Mouse (Mus musculus) stomach, embryonic 14.5 days (tissue): ENCODE results near the gene Ormdl3. TPM values are rescaled to one million over a fixed set of nuclear protein-coding genes. Genes with fewer than 3 reads are reported as not detected.

Experiments
- ATAC-seq: fragments of 200-750 bp; cut with Nextera tagmentation; 2 replicates; pipeline ENCODE4 v1.8.0; 2017; ENCODE audit warnings: low read depth, moderate TSS enrichment; ENCODE audit not compliant: insufficient number of reproducible peaks, insufficient read depth, low FRiP score
- H3K27ac ChIP-seq: fragments of 300-500 bp; sonication (generic); 2 replicates; pipeline ENCODE4 v1.5.1; 2014; ENCODE audit warnings: mild to moderate bottlenecking, low read length, moderate library complexity, mixed read lengths
- H3K27me3 ChIP-seq: fragments of 300-500 bp; sonication (generic); 2 replicates; pipeline ENCODE4 v1.6.1; 2014; ENCODE audit warnings: low read length, control low read depth, mixed read lengths; ENCODE audit not compliant: control insufficient read depth, insufficient read depth
- H3K36me3 ChIP-seq: fragments of 300-500 bp; sonication (generic); 2 replicates; pipeline ENCODE4 v1.6.1; 2014; ENCODE audit warnings: mild to moderate bottlenecking, control low read depth, low read length, moderate library complexity, mixed read lengths; ENCODE audit not compliant: control insufficient read depth, insufficient read depth
- H3K4me1 ChIP-seq: fragments of 300-500 bp; sonication (generic); 2 replicates; pipeline ENCODE4 v1.6.1; 2014; ENCODE audit warnings: low read length, control low read depth, mixed read lengths; ENCODE audit not compliant: control insufficient read depth, insufficient read depth
- H3K4me2 ChIP-seq: fragments of 300-500 bp; sonication (generic); replicated peaks from 2 replicates; pipeline ENCODE4 v1.6.1; 2014; ENCODE audit warnings: low read depth, low read length, control low read depth
- H3K4me3 ChIP-seq: fragments of 300-500 bp; sonication (generic); 2 replicates; pipeline ENCODE4 v1.5.1; 2014; ENCODE audit warnings: low read depth, low read length, control low read depth
- H3K9ac ChIP-seq: fragments of 300-500 bp; sonication (generic); replicated peaks from 2 replicates; pipeline ENCODE4 v1.6.1; 2014; ENCODE audit warnings: low read depth, mild to moderate bottlenecking, control low read depth, low read length, moderate library complexity, mixed read lengths
- H3K9me3 ChIP-seq: fragments of 300-500 bp; sonication (generic); 2 replicates; pipeline ENCODE4 v1.6.1; 2016; ENCODE audit warnings: low read depth, low read length, control low read depth; ENCODE audit not compliant: control insufficient read depth
- WGBS: fragments of 180-500 bp; shearing (Covaris S2); extraction: QIAGEN DNeasy Blood & Tissue Kit; methylation state at CpG from one replicate; pipeline ENCODE4 v1.1.7; 2014; 5-methylcytosine and 5-hydroxymethylcytosine counted together
- polyA plus RNA-seq: library from polyadenylated mRNA; unstranded; fragments of >200 nt; fragmentation: Nextera tagmentation; extraction: Ambion mirVana; gene quantifications from 2 replicates; pipeline ENCODE4 v1.2.1, GENCODE M21; 2014

The Ormdl3 gene
- polyA plus RNA-seq, 1 experiment from 2014 or later = 9.6 TPM

GRCm38 (mm10) chr11:98577776-98578175 lies 9.4 kb downstream of the Ormdl3 start:
- WGBS = 90% methylated on average over 5 of the region's 5 CpGs
- Histone ChIP-seq H3K4me1 (no peaks in the 10 kb centered on the region), H3K4me3 (no peak overlapping the region), H3K27ac (no peak overlapping the region), H3K4me2 (no peak overlapping the region), H3K36me3 (peaks cover 12% of the 10 kb centered on the region), H3K9ac (no peak overlapping the region), H3K9me3 (no peaks in the 10 kb centered on the region), H3K27me3 (no peaks in the 10 kb centered on the region)
- no peak for ATAC-seq

GRCm38 (mm10) chr11:98569461-98569860 lies 17.7 kb downstream of the Ormdl3 start:
- Histone ChIP-seq H3K4me2 (no peak overlapping the region), H3K4me1 (no peaks in the 10 kb centered on the region), H3K27ac (no peak overlapping the region), H3K27me3 (no peaks in the 10 kb centered on the region), H3K36me3 (no peaks in the 10 kb centered on the region), H3K4me3 (no peak overlapping the region), H3K9me3 (no peaks in the 10 kb centered on the region), H3K9ac (no peak overlapping the region)
- no peak for ATAC-seq
- 77% methylated on average over 6 of the region's 6 CpGs for WGBS

GRCm38 (mm10) chr11:98568326-98568725 lies 18.8 kb downstream of the Ormdl3 start:
- H3K4me2 ChIP-seq = no peak overlapping the region
- H3K4me1 ChIP-seq = no peaks in the 10 kb centered on the region
- H3K36me3 ChIP-seq = no peaks in the 10 kb centered on the region
- no peak overlapping the region for H3K27ac ChIP-seq
- H3K4me3 ChIP-seq = no peak overlapping the region
- no peaks in the 10 kb centered on the region for H3K9me3 ChIP-seq
- no peak overlapping the region for H3K9ac ChIP-seq
- WGBS = 87% methylated on average over 8 of the region's 8 CpGs
- ATAC-seq = no peak
- H3K27me3 ChIP-seq = no peaks in the 10 kb centered on the region

- Histone ChIP-seq H3K9ac (no peak overlapping the region), H3K27ac (no peak overlapping the region), H3K4me1 (no peaks in the 10 kb centered on the region), H3K4me2 (no peak overlapping the region), H3K36me3 (no peaks in the 10 kb centered on the region), H3K27me3 (no peaks in the 10 kb centered on the region), H3K9me3 (no peaks in the 10 kb centered on the region), H3K4me3 (no peak overlapping the region)
- 60% methylated on average over 13 of the region's 13 CpGs for WGBS
- no peak for ATAC-seq
Observed at GRCm38 (mm10) chr11:98563921-98564414, 23.2 kb downstream of the Ormdl3 start.

- Histone ChIP-seq H3K9ac (no peak overlapping the region), H3K9me3 (no peaks in the 10 kb centered on the region), H3K36me3 (no peaks in the 10 kb centered on the region), H3K27ac (no peak overlapping the region), H3K27me3 (no peaks in the 10 kb centered on the region), H3K4me1 (no peaks in the 10 kb centered on the region), H3K4me3 (no peak overlapping the region), H3K4me2 (no peak overlapping the region)
- no peak for ATAC-seq
- 74% methylated on average over 3 of the region's 3 CpGs for WGBS
Observed at GRCm38 (mm10) chr11:98563025-98563424, 24.1 kb downstream of the Ormdl3 start.

- no peak overlapping the region for H3K4me3 ChIP-seq
- H3K27me3 ChIP-seq = no peaks in the 10 kb centered on the region
- ATAC-seq = no peak
- 16% methylated on average over 7 of the region's 7 CpGs for WGBS
- H3K36me3 ChIP-seq = no peaks in the 10 kb centered on the region
- H3K9me3 ChIP-seq = no peaks in the 10 kb centered on the region
- no peaks in the 10 kb centered on the region for H3K4me1 ChIP-seq
- H3K27ac ChIP-seq = no peak overlapping the region
- no peak overlapping the region for H3K4me2 ChIP-seq
- H3K9ac ChIP-seq = no peak overlapping the region
Observed at GRCm38 (mm10) chr11:98560942-98561341, 26.2 kb downstream of the Ormdl3 start.

GRCm38 (mm10) chr11:98555124-98555700 lies 32.0 kb downstream of the Ormdl3 start:
- peaks cover 1% of the 10 kb centered on the region; the same call in 1 of the 2 replicates for H3K27me3 ChIP-seq
- H3K4me2 ChIP-seq = no peak overlapping the region
- no peaks in the 10 kb centered on the region for H3K36me3 ChIP-seq
- 69% methylated on average over 12 of the region's 12 CpGs for WGBS
- H3K9me3 ChIP-seq = no peaks in the 10 kb centered on the region
- H3K4me1 ChIP-seq = no peaks in the 10 kb centered on the region
- ATAC-seq = no peak
- H3K27ac ChIP-seq = no peak overlapping the region
- H3K9ac ChIP-seq = no peak overlapping the region
- no peak overlapping the region for H3K4me3 ChIP-seq

- no peak for ATAC-seq
- Histone ChIP-seq H3K9ac (no peak overlapping the region), H3K36me3 (no peaks in the 10 kb centered on the region), H3K4me1 (no peaks in the 10 kb centered on the region), H3K4me3 (no peak overlapping the region), H3K27ac (no peak overlapping the region), H3K4me2 (no peak overlapping the region), H3K27me3 (peaks cover 9% of the 10 kb centered on the region), H3K9me3 (no peaks in the 10 kb centered on the region)
- 93% methylated on average over 4 of the region's 4 CpGs for WGBS
Observed at GRCm38 (mm10) chr11:98553966-98554365, 33.2 kb downstream of the Ormdl3 start.
